Mouse (Mus musculus): Measurements from ENCODE around the gene Klf11. TPM values are rescaled to one million over a fixed set of nuclear protein-coding genes. Genes with fewer than 3 reads are reported as not detected.
"Not testable (repeated sequence)": the region's sequence is repeated elsewhere in the genome, so short reads cannot be mapped to it uniquely, and the experiment has no call there.

Gene Klf11
- polyA plus RNA-seq, 1 experiment from 2014 or later, result 9.7 TPM

DNA sequence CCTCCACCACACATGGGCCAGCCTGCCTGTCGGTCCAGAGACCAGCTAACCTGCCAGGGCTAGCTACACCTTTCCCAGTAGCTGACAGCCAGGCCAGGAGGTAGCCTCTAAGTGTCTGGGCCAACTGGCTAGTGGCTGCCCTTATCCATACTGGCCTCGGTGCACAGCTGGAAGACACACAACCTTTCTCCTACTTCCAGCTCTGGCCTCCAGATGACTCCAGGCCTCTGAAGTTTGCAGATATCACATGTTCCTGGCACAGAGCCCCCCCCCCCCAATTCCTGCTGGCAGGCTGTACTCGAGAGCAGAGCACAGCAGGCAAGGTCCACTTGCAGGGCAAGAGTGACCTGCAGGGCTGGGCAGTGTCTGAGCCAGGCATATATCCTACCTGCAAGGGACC, 23.9 kb upstream of the Klf11 start:
- H3K4me2 ChIP-seq (ENCODE audit: low read depth, low read length), result no peak overlapping the region
- H3K4me1 ChIP-seq (ENCODE audit: control insufficient read depth, low read depth, low read length), result peaks cover 5% of the 10 kb centered on the region
- no peaks in the 10 kb centered on the region for H3K9me3 ChIP-seq (replicated peaks; ENCODE audit: control insufficient read depth, low read length)
- H3K36me3 ChIP-seq (ENCODE audit: control insufficient read depth, insufficient read depth), result no peaks in the 10 kb centered on the region
- no peak overlapping the region for H3K4me3 ChIP-seq (ENCODE audit: low read depth, low read length)
- WGBS (ENCODE audit: insufficient replicate concordance), result 49% methylated on average over 3 of the region's 3 CpGs
- peak; percentile 7; the same call in 1 of the 2 replicates for ATAC-seq (ENCODE audit: low read depth)
- H3K9ac ChIP-seq (ENCODE audit: low read depth, low read length), result no peak overlapping the region
- H3K27me3 ChIP-seq (ENCODE audit: control insufficient read depth, insufficient read depth, low read depth, low read length), result no peaks in the 10 kb centered on the region
- H3K27ac ChIP-seq (ENCODE audit: low read length), result no peak overlapping the region

DNA sequence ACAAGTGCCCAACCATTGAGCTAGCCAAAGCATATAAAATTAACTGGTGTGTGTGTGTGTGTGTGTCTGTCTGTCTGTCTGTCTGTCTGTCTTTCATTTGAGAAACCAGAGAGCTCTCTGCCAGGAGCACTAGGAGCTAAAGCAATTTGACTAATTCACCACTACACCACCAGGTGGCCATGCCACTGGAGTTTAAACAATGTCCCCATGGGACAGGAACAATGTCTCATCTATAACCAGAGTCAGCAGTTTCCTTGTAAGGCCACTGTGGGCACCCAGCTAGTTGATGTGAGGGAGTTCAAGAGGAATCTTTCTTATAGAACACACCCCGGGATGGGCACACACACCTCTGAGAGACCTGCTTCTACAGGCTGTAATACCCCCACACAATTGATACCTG, 20.9 kb upstream of the Klf11 start:
- no peak overlapping the region for H3K27ac ChIP-seq (ENCODE audit: low read length)
- H3K4me2 ChIP-seq (ENCODE audit: low read depth, low read length), result no peak overlapping the region
- no peak overlapping the region for H3K4me3 ChIP-seq (ENCODE audit: low read depth, low read length)
- no peaks in the 10 kb centered on the region for H3K9me3 ChIP-seq (replicated peaks; ENCODE audit: control insufficient read depth, low read length)
- ATAC-seq (ENCODE audit: low read depth), result no peak
- no peaks in the 10 kb centered on the region for H3K27me3 ChIP-seq (ENCODE audit: control insufficient read depth, insufficient read depth, low read depth, low read length)
- peaks cover 32% of the 10 kb centered on the region for H3K4me1 ChIP-seq (ENCODE audit: control insufficient read depth, low read depth, low read length)
- H3K9ac ChIP-seq (ENCODE audit: low read depth, low read length), result no peak overlapping the region
- WGBS (ENCODE audit: insufficient replicate concordance), result 52% methylated on average over 1 of the region's 1 CpGs
- H3K36me3 ChIP-seq (ENCODE audit: control insufficient read depth, insufficient read depth), result no peaks in the 10 kb centered on the region

DNA sequence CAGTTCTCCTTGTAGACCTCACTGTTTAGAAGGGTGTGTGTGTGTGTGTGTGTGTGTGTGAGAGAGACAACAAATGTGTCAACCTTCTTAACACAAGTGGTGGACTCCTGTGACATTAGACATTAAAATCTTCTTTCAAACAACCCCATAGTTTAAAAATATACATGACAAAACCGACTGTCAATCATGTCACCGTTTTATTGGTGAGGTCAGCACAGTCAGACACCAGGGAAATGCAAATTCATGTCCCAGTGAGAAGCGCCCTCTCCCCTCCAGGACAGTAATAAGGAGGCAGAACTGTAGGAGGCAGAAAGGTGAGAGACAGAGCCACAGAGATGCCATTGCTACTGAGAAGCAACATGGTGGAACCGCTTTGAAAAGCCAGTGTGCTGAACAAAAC, 18.7 kb upstream of the Klf11 start:
- no peak overlapping the region for H3K4me2 ChIP-seq (ENCODE audit: low read depth, low read length)
- H3K36me3 ChIP-seq (ENCODE audit: control insufficient read depth, insufficient read depth), result no peaks in the 10 kb centered on the region
- no peak overlapping the region for H3K27ac ChIP-seq (ENCODE audit: low read length)
- H3K9ac ChIP-seq (ENCODE audit: low read depth, low read length), result no peak overlapping the region
- no peaks in the 10 kb centered on the region for H3K27me3 ChIP-seq (ENCODE audit: control insufficient read depth, insufficient read depth, low read depth, low read length)
- peaks cover 38% of the 10 kb centered on the region for H3K4me1 ChIP-seq (ENCODE audit: control insufficient read depth, low read depth, low read length)
- no peaks in the 10 kb centered on the region for H3K9me3 ChIP-seq (replicated peaks; ENCODE audit: control insufficient read depth, low read length)
- WGBS (ENCODE audit: insufficient replicate concordance), result 59% methylated on average over 4 of the region's 4 CpGs
- ATAC-seq (ENCODE audit: low read depth), result no peak
- no peak overlapping the region for H3K4me3 ChIP-seq (ENCODE audit: low read depth, low read length)

DNA sequence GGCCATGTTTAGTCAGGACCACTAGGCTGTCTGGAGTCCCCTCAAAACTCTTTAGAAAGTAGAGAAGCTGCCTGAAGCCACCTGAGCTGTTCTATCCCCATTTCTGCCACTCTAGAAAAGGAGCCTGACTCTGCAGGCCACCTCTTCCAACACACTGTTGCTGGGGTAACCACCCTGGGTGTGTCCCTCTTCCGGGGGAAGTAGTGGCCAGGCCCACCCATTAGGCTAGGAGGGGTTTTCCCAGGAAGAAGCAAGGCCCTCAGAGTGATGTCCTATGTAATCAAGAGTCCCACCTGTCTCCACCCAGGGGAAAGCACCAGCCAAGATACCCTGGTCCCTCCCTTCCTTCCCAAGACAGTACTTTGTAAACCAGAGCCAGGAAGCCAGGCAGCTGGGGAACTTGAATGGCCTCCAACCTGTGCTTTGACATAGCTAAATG, 17.3 kb upstream of the Klf11 start:
- peak; percentile 80 for ATAC-seq (ENCODE audit: low read depth)
- WGBS (ENCODE audit: insufficient replicate concordance), result 4% methylated on average over 1 of the region's 1 CpGs
- Histone ChIP-seq H3K9me3 (replicated peaks; ENCODE audit: control insufficient read depth, low read length) (no peaks in the 10 kb centered on the region), H3K36me3 (ENCODE audit: control insufficient read depth, insufficient read depth) (no peaks in the 10 kb centered on the region), H3K27ac (ENCODE audit: low read length) (peak overlapping the region; percentile 92), H3K4me3 (ENCODE audit: low read depth, low read length) (no peak overlapping the region), H3K4me2 (ENCODE audit: low read depth, low read length) (peak overlapping the region; percentile 24), H3K9ac (ENCODE audit: low read depth, low read length) (peak overlapping the region; percentile 17; the same call in 1 of the 2 replicates), H3K4me1 (ENCODE audit: control insufficient read depth, low read depth, low read length) (peaks cover 38% of the 10 kb centered on the region), H3K27me3 (ENCODE audit: control insufficient read depth, insufficient read depth, low read depth, low read length) (no peaks in the 10 kb centered on the region)

DNA sequence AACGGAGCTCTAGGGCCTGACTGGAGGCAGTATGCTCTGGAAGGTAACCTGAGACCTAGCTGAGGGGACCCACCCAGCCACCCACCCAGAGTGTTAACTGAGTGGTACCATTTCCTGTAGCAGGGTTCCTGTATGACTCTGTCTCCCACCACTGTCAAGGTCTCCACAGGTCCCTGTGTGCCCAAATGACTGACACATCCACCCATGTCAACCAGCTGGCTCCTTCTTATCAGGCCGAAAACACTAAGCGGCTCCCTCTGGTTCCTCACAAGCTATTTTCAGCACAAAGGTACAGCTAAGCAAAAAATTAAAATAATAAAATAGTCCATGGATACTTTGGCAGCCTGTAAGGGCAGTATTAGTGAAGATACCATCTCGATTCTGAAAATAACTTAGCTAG, 16.9 kb upstream of the Klf11 start:
- Histone ChIP-seq H3K36me3 (ENCODE audit: control insufficient read depth, insufficient read depth) (no peaks in the 10 kb centered on the region), H3K27me3 (ENCODE audit: control insufficient read depth, insufficient read depth, low read depth, low read length) (no peaks in the 10 kb centered on the region), H3K4me1 (ENCODE audit: control insufficient read depth, low read depth, low read length) (peaks cover 41% of the 10 kb centered on the region), H3K4me2 (ENCODE audit: low read depth, low read length) (peak overlapping the region; percentile 7; the same call in 1 of the 2 replicates), H3K4me3 (ENCODE audit: low read depth, low read length) (no peak overlapping the region), H3K27ac (ENCODE audit: low read length) (peak overlapping the region; percentile 92), H3K9me3 (replicated peaks; ENCODE audit: control insufficient read depth, low read length) (no peaks in the 10 kb centered on the region), H3K9ac (ENCODE audit: low read depth, low read length) (peak overlapping the region; percentile 17; the same call in 1 of the 2 replicates)
- ATAC-seq (ENCODE audit: low read depth), result peak; percentile 68
- 27% methylated on average over 4 of the region's 4 CpGs for WGBS (ENCODE audit: insufficient replicate concordance)

DNA sequence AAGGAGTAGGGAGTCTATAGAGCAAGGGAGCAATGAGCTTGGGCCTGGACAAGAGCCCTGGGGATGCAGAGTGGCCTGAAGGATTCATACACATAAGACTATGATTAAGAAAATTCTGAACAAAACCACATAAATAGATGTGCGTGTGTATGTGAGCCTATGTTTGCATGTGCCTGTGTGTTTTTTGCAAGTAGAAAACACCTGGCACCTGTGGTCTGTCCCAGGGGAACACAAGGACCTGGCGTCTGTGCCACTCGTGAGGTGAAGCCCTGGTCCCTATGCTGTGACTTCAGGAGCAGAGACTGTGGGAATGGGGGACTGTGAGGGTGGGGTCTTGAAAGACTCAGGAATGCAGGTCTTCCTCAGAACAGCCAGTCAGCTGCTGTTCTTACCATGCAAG, 16.4 kb upstream of the Klf11 start:
- no peak overlapping the region for H3K4me2 ChIP-seq (ENCODE audit: low read depth, low read length)
- no peak overlapping the region for H3K4me3 ChIP-seq (ENCODE audit: low read depth, low read length)
- peaks cover 45% of the 10 kb centered on the region for H3K4me1 ChIP-seq (ENCODE audit: control insufficient read depth, low read depth, low read length)
- no peaks in the 10 kb centered on the region for H3K36me3 ChIP-seq (ENCODE audit: control insufficient read depth, insufficient read depth)
- H3K27ac ChIP-seq (ENCODE audit: low read length), result peak overlapping the region; percentile 92
- H3K9me3 ChIP-seq (replicated peaks; ENCODE audit: control insufficient read depth, low read length), result no peaks in the 10 kb centered on the region
- 68% methylated on average over 3 of the region's 3 CpGs for WGBS (ENCODE audit: insufficient replicate concordance)
- no peak overlapping the region for H3K9ac ChIP-seq (ENCODE audit: low read depth, low read length)
- no peak for ATAC-seq (ENCODE audit: low read depth)
- no peaks in the 10 kb centered on the region for H3K27me3 ChIP-seq (ENCODE audit: control insufficient read depth, insufficient read depth, low read depth, low read length)

DNA sequence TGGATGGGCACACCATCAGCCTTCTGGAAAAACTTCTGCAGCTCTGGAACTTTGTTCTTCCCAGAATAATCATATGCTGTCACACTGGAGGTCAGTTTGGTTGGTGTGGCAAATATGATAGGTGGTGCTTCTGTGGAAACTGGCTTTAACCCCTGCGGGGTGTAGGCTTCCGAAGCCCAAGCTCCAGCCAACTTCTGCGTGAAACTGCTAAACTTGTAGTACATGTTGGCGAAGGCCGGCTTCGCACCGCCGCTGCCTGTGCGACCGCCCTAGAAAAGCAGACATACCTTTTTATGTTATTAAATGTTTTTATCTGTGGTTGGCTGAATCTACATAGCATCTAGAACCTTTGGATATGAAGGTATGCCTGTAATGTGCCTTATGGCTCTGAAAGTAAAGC, 12.3 kb upstream of the Klf11 start:
- H3K27ac ChIP-seq (ENCODE audit: low read length); H3K9me3 ChIP-seq (replicated peaks; ENCODE audit: control insufficient read depth, low read length); H3K36me3 ChIP-seq (ENCODE audit: control insufficient read depth, insufficient read depth); H3K9ac ChIP-seq (ENCODE audit: low read depth, low read length); H3K27me3 ChIP-seq (ENCODE audit: control insufficient read depth, insufficient read depth, low read depth, low read length); H3K4me3 ChIP-seq (ENCODE audit: low read depth, low read length); ATAC-seq (ENCODE audit: low read depth); H3K4me2 ChIP-seq (ENCODE audit: low read depth, low read length): not testable (repeated sequence)
- H3K4me1 ChIP-seq (ENCODE audit: control insufficient read depth, low read depth, low read length), result peaks cover 45% of the 10 kb centered on the region
- WGBS (ENCODE audit: insufficient replicate concordance), result 92% methylated on average over 10 of the region's 10 CpGs

DNA sequence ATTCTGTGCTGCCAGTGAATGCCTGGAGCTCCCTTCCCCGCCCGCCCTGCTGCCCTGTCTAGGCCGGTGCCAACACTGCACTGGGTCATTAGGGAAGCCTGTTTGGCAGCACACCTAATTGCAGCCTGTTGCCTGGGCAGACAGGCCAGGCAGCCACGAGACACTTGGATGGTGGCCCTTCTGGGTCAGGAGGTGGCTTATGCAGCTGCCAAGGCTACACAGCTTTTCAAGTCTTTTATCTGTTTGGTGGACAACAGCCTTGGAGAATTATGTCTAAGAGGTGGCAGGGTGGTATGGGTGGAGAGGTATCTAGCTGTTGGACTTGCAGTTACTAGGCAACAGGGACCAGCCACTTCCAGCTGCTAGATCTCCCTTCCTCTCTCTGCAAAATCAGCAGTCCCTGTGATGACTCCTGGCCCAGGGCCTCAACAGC, 8.7 kb upstream of the Klf11 start:
- no peak overlapping the region; the same call in 1 of the 2 replicates for H3K27ac ChIP-seq (ENCODE audit: low read length)
- H3K4me2 ChIP-seq (ENCODE audit: low read depth, low read length), result no peak overlapping the region
- no peaks in the 10 kb centered on the region for H3K27me3 ChIP-seq (ENCODE audit: control insufficient read depth, insufficient read depth, low read depth, low read length)
- no peak for ATAC-seq (ENCODE audit: low read depth)
- no peaks in the 10 kb centered on the region for H3K9me3 ChIP-seq (replicated peaks; ENCODE audit: control insufficient read depth, low read length)
- peaks cover 59% of the 10 kb centered on the region for H3K4me1 ChIP-seq (ENCODE audit: control insufficient read depth, low read depth, low read length)
- WGBS (ENCODE audit: insufficient replicate concordance), result 62% methylated on average over 4 of the region's 4 CpGs
- no peak overlapping the region for H3K4me3 ChIP-seq (ENCODE audit: low read depth, low read length)
- H3K9ac ChIP-seq (ENCODE audit: low read depth, low read length), result no peak overlapping the region
- no peaks in the 10 kb centered on the region for H3K36me3 ChIP-seq (ENCODE audit: control insufficient read depth, insufficient read depth)

DNA sequence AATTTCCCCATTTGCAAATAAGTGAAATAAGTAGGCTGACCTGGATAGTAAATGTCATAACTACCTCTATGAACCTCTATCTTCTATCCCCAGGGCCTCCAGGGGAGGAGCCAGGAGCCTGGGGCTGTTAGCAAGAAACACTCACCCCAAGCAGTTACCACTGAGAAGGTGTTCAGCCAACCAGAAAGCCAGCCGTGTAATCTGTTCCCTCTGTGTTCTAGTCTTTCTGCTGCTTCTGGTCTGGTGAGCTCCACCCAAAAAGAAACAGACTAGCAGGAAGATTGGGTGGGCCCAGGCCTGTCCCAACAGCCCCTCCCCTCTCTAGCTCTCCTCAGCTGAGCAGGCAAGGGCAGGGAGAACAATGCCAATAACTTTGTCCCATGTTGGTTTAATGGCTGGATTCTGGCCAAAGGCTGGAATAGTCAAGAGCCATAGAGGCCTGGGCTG, 6.9 kb upstream of the Klf11 start:
- H3K4me1 ChIP-seq (ENCODE audit: control insufficient read depth, low read depth, low read length), result peaks cover 70% of the 10 kb centered on the region
- H3K9me3 ChIP-seq (replicated peaks; ENCODE audit: control insufficient read depth, low read length), result no peaks in the 10 kb centered on the region
- WGBS (ENCODE audit: insufficient replicate concordance), result 35% methylated on average over 1 of the region's 1 CpGs
- peak overlapping the region; percentile 56 for H3K9ac ChIP-seq (ENCODE audit: low read depth, low read length)
- no peaks in the 10 kb centered on the region for H3K36me3 ChIP-seq (ENCODE audit: control insufficient read depth, insufficient read depth)
- peak; percentile 90 for ATAC-seq (ENCODE audit: low read depth)
- H3K4me2 ChIP-seq (ENCODE audit: low read depth, low read length), result peak overlapping the region; percentile 49
- H3K27ac ChIP-seq (ENCODE audit: low read length), result peak overlapping the region; percentile 97
- 0 out of 2 replicates have a peak overlapping the region, but pooled peaks have one; percentile 5 for H3K4me3 ChIP-seq (ENCODE audit: low read depth, low read length)
- H3K27me3 ChIP-seq (ENCODE audit: control insufficient read depth, insufficient read depth, low read depth, low read length), result no peaks in the 10 kb centered on the region
